Mouse (Mus musculus) liver, adult (tissue): ENCODE results near the gene Itpr1.
A peak's percentile ranks its signal among the peaks of the same experiment; 100 is the strongest.

Source experiments
- GATA4 ChIP-seq: IDR thresholded peaks from 2 replicates; pipeline ENCODE4 v1.6.1; 2014; ENCODE audit warnings: mild to moderate bottlenecking, low read length; ENCODE audit not compliant: insufficient replicate concordance

Gene Itpr1

GRCm38 (mm10) chr6:108249031-108249917 lies 36.4 kb downstream of the Itpr1 start:
- no peak for TF ChIP-seq GATA4

GRCm38 (mm10) chr6:108249918-108250225 lies 37.0 kb downstream of the Itpr1 start:
- no peak for TF ChIP-seq GATA4

GRCm38 (mm10) chr6:108250416-108250815 lies 37.5 kb downstream of the Itpr1 start:
- no peak for TF ChIP-seq GATA4

GRCm38 (mm10) chr6:108252565-108253360 lies 39.9 kb downstream of the Itpr1 start:
- no peak for TF ChIP-seq GATA4

GRCm38 (mm10) chr6:108254132-108255064 lies 41.5 kb downstream of the Itpr1 start:
- no peak for TF ChIP-seq GATA4

- TF ChIP-seq GATA4: no peak
Observed at GRCm38 (mm10) chr6:108255880-108256279, 43.0 kb downstream of the Itpr1 start.

GRCm38 (mm10) chr6:108257225-108257624 lies 44.3 kb downstream of the Itpr1 start:
- no peak for TF ChIP-seq GATA4

- TF ChIP-seq GATA4: no peak
Observed at GRCm38 (mm10) chr6:108258631-108259030, 45.7 kb downstream of the Itpr1 start.

- TF ChIP-seq GATA4: no peak
Observed at GRCm38 (mm10) chr6:108259671-108260070, 46.8 kb downstream of the Itpr1 start.

- TF ChIP-seq GATA4: no peak
Observed at GRCm38 (mm10) chr6:108261506-108261905, 48.6 kb downstream of the Itpr1 start.

GRCm38 (mm10) chr6:108264164-108264563 lies 51.3 kb downstream of the Itpr1 start:
- no peak for TF ChIP-seq GATA4

- TF ChIP-seq GATA4: no peak
Observed at GRCm38 (mm10) chr6:108273451-108273850, 60.6 kb downstream of the Itpr1 start.

GRCm38 (mm10) chr6:108274364-108275084 lies 61.6 kb downstream of the Itpr1 start:
- no peak for TF ChIP-seq GATA4

GRCm38 (mm10) chr6:108276880-108277507 lies 64.1 kb downstream of the Itpr1 start:
- TF ChIP-seq GATA4: peak; percentile 12; the same call in 1 of the 2 replicates
